Mouse (Mus musculus): ENCODE measurements at regions not wholly inside any gene's neighbourhood (a gene's known extent, or its start where the extent isn't known, plus 50 kb on each side); places are given as distances from the start of the nearest gene placed in this dataset.
"Not testable (repeated sequence)": the region's sequence is repeated elsewhere in the genome, so short reads cannot be mapped to it uniquely, and the experiment has no call there.

GRCm38 (mm10) chr4:29420198-29420792 lies 607.4 kb downstream of the Epha7 start:
- DNase-seq (ENCODE audit: low read depth, low spot score) (no peak), ATAC-seq (no peak)
- in situ Hi-C loops (cut with MboI; ENCODE audit: low pct_unique_long_range_greater_than_20kb) = no loop called here
- POLR2A ChIA-PET = no interaction called here
- CTCF ChIA-PET = no interaction called here
- H3K27me3 ChIP-seq = no peaks in the 10 kb centered on the region
- TF ChIP-seq CTCF (IDR thresholded peaks at IDR 0.05) = no peak

- H3K27me3 ChIP-seq; CTCF ChIA-PET; POLR2A ChIA-PET; DNase-seq (ENCODE audit: low read depth, low spot score); in situ Hi-C loops (cut with MboI; ENCODE audit: low pct_unique_long_range_greater_than_20kb); ATAC-seq: not testable (repeated sequence)
These were observed 618.6 kb downstream of the Epha7 start for GRCm38 (mm10) chr4:29431493-29431892.

GRCm38 (mm10) chr4:29463329-29463728 lies 650.4 kb downstream of the Epha7 start:
- POLR2A ChIA-PET = no interaction called here
- DNase-seq (ENCODE audit: low read depth, low spot score) = no peak
- CTCF ChIA-PET = no interaction called here
- in situ Hi-C loops (cut with MboI; ENCODE audit: low pct_unique_long_range_greater_than_20kb) = no loop called here
- no peak for TF ChIP-seq CTCF (IDR thresholded peaks at IDR 0.05)
- no peak for ATAC-seq
- no peaks in the 10 kb centered on the region for H3K27me3 ChIP-seq

- DNase-seq (ENCODE audit: low read depth, low spot score) = no peak
- in situ Hi-C loops (cut with MboI; ENCODE audit: low pct_unique_long_range_greater_than_20kb) = no loop called here
- TF ChIP-seq CTCF (IDR thresholded peaks at IDR 0.05) = no peak
- POLR2A ChIA-PET = no interaction called here
- no peak for ATAC-seq
- CTCF ChIA-PET = no interaction called here
- H3K27me3 ChIP-seq = no peaks in the 10 kb centered on the region
These were observed 653.4 kb downstream of the Epha7 start for GRCm38 (mm10) chr4:29466315-29466714.

GRCm38 (mm10) chr4:29480384-29481092 lies 667.6 kb downstream of the Epha7 start:
- ChIA-PET CTCF (no interaction called here), POLR2A (no interaction called here)
- DNase-seq (ENCODE audit: low read depth, low spot score) (no peak), ATAC-seq (no peak)
- in situ Hi-C loops (cut with MboI; ENCODE audit: low pct_unique_long_range_greater_than_20kb) = no loop called here
- no peaks in the 10 kb centered on the region for H3K27me3 ChIP-seq
- TF ChIP-seq CTCF (IDR thresholded peaks at IDR 0.05) = no peak

GRCm38 (mm10) chr4:29481093-29481715 lies 668.3 kb downstream of the Epha7 start:
- ChIA-PET POLR2A (no interaction called here), CTCF (no interaction called here)
- no peak for TF ChIP-seq CTCF (IDR thresholded peaks at IDR 0.05)
- ATAC-seq (no peak), DNase-seq (ENCODE audit: low read depth, low spot score) (no peak)
- in situ Hi-C loops (cut with MboI; ENCODE audit: low pct_unique_long_range_greater_than_20kb) = no loop called here
- no peaks in the 10 kb centered on the region for H3K27me3 ChIP-seq

- ChIA-PET POLR2A (no interaction called here), CTCF (no interaction called here)
- DNase-seq (ENCODE audit: low read depth, low spot score) = no peak
- no peak for TF ChIP-seq CTCF (IDR thresholded peaks at IDR 0.05)
- in situ Hi-C loops (cut with MboI; ENCODE audit: low pct_unique_long_range_greater_than_20kb) = no loop called here
- no peaks in the 10 kb centered on the region for H3K27me3 ChIP-seq
- no peak for ATAC-seq
These were observed 669.5 kb downstream of the Epha7 start for GRCm38 (mm10) chr4:29482407-29482806.

- ChIA-PET CTCF (no interaction called here), POLR2A (no interaction called here)
- in situ Hi-C loops (cut with MboI; ENCODE audit: low pct_unique_long_range_greater_than_20kb) = no loop called here
- DNase-seq (ENCODE audit: low read depth, low spot score) (no peak), ATAC-seq (no peak)
- no peaks in the 10 kb centered on the region for H3K27me3 ChIP-seq
- no peak for TF ChIP-seq CTCF (IDR thresholded peaks at IDR 0.05)
These were observed 687.9 kb downstream of the Epha7 start for GRCm38 (mm10) chr4:29500844-29501243.

- ATAC-seq (no peak), DNase-seq (ENCODE audit: low read depth, low spot score) (no peak)
- TF ChIP-seq CTCF (IDR thresholded peaks at IDR 0.05) = no peak
- no peaks in the 10 kb centered on the region for H3K27me3 ChIP-seq
- ChIA-PET CTCF (no interaction called here), POLR2A (no interaction called here)
- in situ Hi-C loops (cut with MboI; ENCODE audit: low pct_unique_long_range_greater_than_20kb) = no loop called here
These were observed 712.1 kb downstream of the Epha7 start for GRCm38 (mm10) chr4:29525051-29525450.

GRCm38 (mm10) chr4:29525769-29526658 lies 713.1 kb downstream of the Epha7 start:
- in situ Hi-C loops (cut with MboI; ENCODE audit: low pct_unique_long_range_greater_than_20kb) = no loop called here
- POLR2A ChIA-PET = no interaction called here
- no peaks in the 10 kb centered on the region for H3K27me3 ChIP-seq
- CTCF ChIA-PET = interaction anchor here (1.0 kb wide), 1 partner anchor 9 kb away, joined by 3 read pairs; no protein-coding TSS in a partner anchor
- ATAC-seq (no peak), DNase-seq (ENCODE audit: low read depth, low spot score) (no peak)
- TF ChIP-seq CTCF (IDR thresholded peaks at IDR 0.05) = no peak
